Comparison of ENCODE assay signal across 10 mouse cellular contexts in genomic region chr14:19970106-19970785, GRCm38 (mm10). TPM values are rescaled to one million over a fixed set of nuclear protein-coding genes. Genes with fewer than 3 reads are reported as not detected.
DNase-seq lines count a peak whose midpoint lies in the region; ATAC-seq lines count a peak whose summit lies in the region.
"Had no signal": no experiment of that assay in that cellular context is flagged by ENCODE, and none has a peak within 500 bp of the region (broad histone marks: within the 10 kb centered on the region; RNA-seq: fewer than 3 reads in every experiment).

No protein-coding gene starts in this region.

- no peak for ATAC-seq in lung, embryonic 15.5 days (ENCODE audit: borderline replicate concordance, extremely low read depth, low FRiP score, low TSS enrichment)
- ATAC-seq in embryonic facial prominence, embryonic 14.5 days (ENCODE audit: low read depth), result no peak
- no peak for ATAC-seq in midbrain, embryonic 13.5 days

- 73% methylated on average over 6 of the region's 6 CpGs for WGBS in lung, embryonic 15.5 days
- 69% methylated on average over 6 of the region's 6 CpGs for whole genome bisulfite sequencing in embryonic facial prominence, embryonic 14.5 days
- WGBS in midbrain, embryonic 13.5 days, result 77% methylated on average over 6 of the region's 6 CpGs

- no peak overlapping the region for H3K4me2 ChIP-seq in lung, embryonic 15.5 days
- no peak overlapping the region for H3K4me2 ChIP-seq in embryonic facial prominence, embryonic 14.5 days (ENCODE audit: low read depth, low read length)
- H3K4me2 ChIP-seq in midbrain, embryonic 13.5 days (replicated peaks), result peak overlapping the region; percentile 22; the same call in 1 of the 2 replicates
- H3K4me2 ChIP-seq: limb, embryonic 12.5 days had no signal

- intact Hi-C loops in gastrocnemius, postnatal 14 days (cut with DNase I; ENCODE audit: low total_unique reads), result no loop called here

- DNase-seq in heart, adult 11 months, result peak; percentile 45
- DNase-seq in heart, adult 18-20 months, result no peak
- DNase-seq in lung, postnatal 14 days, result no peak
- no peak for DNase-seq in embryonic facial prominence, embryonic 14.5 days (ENCODE audit: low spot score)
- no peak for DNase-seq in gastrocnemius, postnatal 14 days
- DNase-seq in thymus, postnatal 10 days (ENCODE audit: low spot score in 2 of 2), result no peak
- DNase-seq: heart, postnatal 14 days had no signal

- H3K27me3 ChIP-seq in lung, embryonic 15.5 days, result no peaks in the 10 kb centered on the region
- H3K27me3 ChIP-seq in embryonic facial prominence, embryonic 14.5 days (replicated peaks; ENCODE audit: control insufficient read depth, insufficient read depth, low read length), result no peaks in the 10 kb centered on the region
- H3K27me3 ChIP-seq in midbrain, embryonic 13.5 days, result no peaks in the 10 kb centered on the region
- H3K27me3 ChIP-seq: limb, embryonic 12.5 days had no signal

- H3K36me3 ChIP-seq in lung, embryonic 15.5 days, result no peaks in the 10 kb centered on the region
- H3K36me3 ChIP-seq in embryonic facial prominence, embryonic 14.5 days (ENCODE audit: control insufficient read depth, insufficient read depth, low read length), result no peaks in the 10 kb centered on the region
- H3K36me3 ChIP-seq in midbrain, embryonic 13.5 days, result no peaks in the 10 kb centered on the region
- H3K36me3 ChIP-seq: limb, embryonic 12.5 days had no signal

- H3K4me1 ChIP-seq in lung, embryonic 15.5 days, result peaks cover 25% of the 10 kb centered on the region
- peaks cover 31% of the 10 kb centered on the region for H3K4me1 ChIP-seq in embryonic facial prominence, embryonic 14.5 days (ENCODE audit: control insufficient read depth, insufficient read depth, low read length)
- peaks cover 83% of the 10 kb centered on the region for H3K4me1 ChIP-seq in midbrain, embryonic 13.5 days (replicated peaks)

- 0 out of 2 replicates have a peak overlapping the region, but pooled peaks have one; percentile 5 for H3K27ac ChIP-seq in lung, embryonic 15.5 days
- peak overlapping the region; percentile 30; the same call in 1 of the 2 replicates for H3K27ac ChIP-seq in embryonic facial prominence, embryonic 14.5 days (replicated peaks; ENCODE audit: low read depth, low read length)
- peak overlapping the region; percentile 36 for H3K27ac ChIP-seq in midbrain, embryonic 13.5 days
- H3K27ac ChIP-seq: limb, embryonic 12.5 days had no signal

- H3K9me3 ChIP-seq in lung, embryonic 15.5 days, result no peaks in the 10 kb centered on the region
- H3K9me3 ChIP-seq in embryonic facial prominence, embryonic 14.5 days (ENCODE audit: control insufficient read depth, low read length), result peaks cover 2% of the 10 kb centered on the region; the same call in 1 of the 2 replicates
- H3K9me3 ChIP-seq in midbrain, embryonic 13.5 days, result no peaks in the 10 kb centered on the region
- H3K9me3 ChIP-seq: limb, embryonic 12.5 days had no signal

- no peak overlapping the region for H3K4me3 ChIP-seq in lung, embryonic 15.5 days
- H3K4me3 ChIP-seq in embryonic facial prominence, embryonic 14.5 days (ENCODE audit: low read depth, low read length), result no peak overlapping the region
- H3K4me3 ChIP-seq in midbrain, embryonic 13.5 days (replicated peaks), result no peak overlapping the region
- H3K4me3 ChIP-seq: limb, embryonic 12.5 days had no signal

- H3K9ac ChIP-seq in lung, embryonic 15.5 days, result no peak overlapping the region
- H3K9ac ChIP-seq in embryonic facial prominence, embryonic 14.5 days (ENCODE audit: low read depth, low read length), result no peak overlapping the region
- H3K9ac ChIP-seq in midbrain, embryonic 13.5 days (replicated peaks), result no peak overlapping the region
- H3K9ac ChIP-seq: limb, embryonic 12.5 days had no signal

RNA-seq across cellular contexts. Expression of gene Gng2, which starts 7.2 kb away (rescaled TPM):
- total RNA-seq in heart, adult 18-20 months (2021), result 10 to 100 TPM; 11.1 to 12.6 TPM
- 71.5 and 73.0 TPM in 2 replicates for polyA plus RNA-seq in lung, embryonic 15.5 days (2015; fragmentation: Nextera tagmentation; extraction: Ambion mirVana)
- 59.3 and 63.5 TPM in 2 replicates for polyA plus RNA-seq in embryonic facial prominence, embryonic 14.5 days (2014; fragmentation: Nextera tagmentation; extraction: Ambion mirVana)
- 367 and 370 TPM in 2 replicates for polyA plus RNA-seq in midbrain, embryonic 13.5 days (2015; fragmentation: Nextera tagmentation; extraction: Ambion mirVana)
- total RNA-seq in gastrocnemius, postnatal 14 days (2021), result 10 to 100 TPM in 1 of 2 experiments, 1 to 10 TPM in 1; 9.7 to 14.2 TPM
